Mouse (Mus musculus) monocyte, adult 5-6 weeks (primary cell): ENCODE measurements around the gene Myh2. TPM values are rescaled to one million over a fixed set of nuclear protein-coding genes. Genes with fewer than 3 reads are reported as not detected.

Source experiments
- ATAC-seq: fragments of 153-309, 156-312 bp; replicated peaks from 2 replicates; pipeline ENCODE4 v1.8.0; 2017; ENCODE audit warnings: mild to moderate bottlenecking; ENCODE audit not compliant: low TSS enrichment, insufficient number of reproducible peaks, severe bottlenecking, poor library complexity, low FRiP score
- total RNA-seq: library from RNA; stranded (forward); fragments of 200-1000, 200-491, 200-594 nt; gene quantifications from 3 replicates; pipeline ENCODE4 v1.2.3, GENCODE M21; 2017

Myh2 gene
- total RNA-seq, 1 experiment from 2014 or later = not detected

- no peak for ATAC-seq
These were observed 19.7 kb upstream of the Myh2 start for GRCm38 (mm10) chr11:67151159-67151558.

- ATAC-seq = no peak
These were observed 18.9 kb upstream of the Myh2 start for GRCm38 (mm10) chr11:67151651-67152630.

GRCm38 (mm10) chr11:67153123-67153522 lies 17.7 kb upstream of the Myh2 start:
- ATAC-seq = no peak

GRCm38 (mm10) chr11:67153843-67154242 lies 17.0 kb upstream of the Myh2 start:
- ATAC-seq = no peak

GRCm38 (mm10) chr11:67155650-67156049 lies 15.2 kb upstream of the Myh2 start:
- no peak for ATAC-seq

GRCm38 (mm10) chr11:67160131-67160530 lies 10.7 kb upstream of the Myh2 start:
- no peak for ATAC-seq

- ATAC-seq = no peak
These were observed 7.1 kb upstream of the Myh2 start for GRCm38 (mm10) chr11:67163701-67164100.

GRCm38 (mm10) chr11:67164851-67165250 lies 6.0 kb upstream of the Myh2 start:
- no peak for ATAC-seq

GRCm38 (mm10) chr11:67169301-67169700 lies 1.5 kb upstream of the Myh2 start:
- no peak for ATAC-seq

GRCm38 (mm10) chr11:67172439-67172838 lies 1.6 kb downstream of the Myh2 start:
- no peak for ATAC-seq

GRCm38 (mm10) chr11:67176376-67176775 lies 5.5 kb downstream of the Myh2 start:
- no peak for ATAC-seq

GRCm38 (mm10) chr11:67190316-67190715 lies 19.5 kb downstream of the Myh2 start:
- ATAC-seq = no peak

- ATAC-seq = no peak
These were observed 20.0 kb downstream of the Myh2 start for GRCm38 (mm10) chr11:67190814-67191213.

GRCm38 (mm10) chr11:67191496-67191895 lies 20.7 kb downstream of the Myh2 start:
- ATAC-seq = no peak

GRCm38 (mm10) chr11:67199321-67199720 lies 28.5 kb downstream of the Myh2 start:
- ATAC-seq = no peak

- ATAC-seq = no peak
These were observed 28.9 kb downstream of the Myh2 start, which contains the start of gene Myh1 for GRCm38 (mm10) chr11:67199752-67200151. Gene Myh1, plus strand, starts transcription at chr11:67200052.

GRCm38 (mm10) chr11:67204766-67205165 lies 33.9 kb downstream of the Myh2 start:
- ATAC-seq = no peak

- no peak for ATAC-seq
These were observed 51.0 kb downstream of the Myh2 start for GRCm38 (mm10) chr11:67221803-67222202.

- no peak for ATAC-seq
These were observed 53.6 kb downstream of the Myh2 start for GRCm38 (mm10) chr11:67224466-67224865.

- no peak for ATAC-seq
These were observed 57.9 kb downstream of the Myh2 start for GRCm38 (mm10) chr11:67228731-67229130.
